Mouse (Mus musculus) megakaryocyte progenitor cell, adult 5-6 weeks (primary cell): ENCODE data around the gene Arhgap9. TPM values are rescaled to one million over a fixed set of nuclear protein-coding genes. Genes with fewer than 3 reads are reported as not detected.

Experiments
- total RNA-seq, 2 experiments: library from RNA; stranded (forward) in 1 of 2; stranded (reverse) in 1 of 2; fragments of 157-497, 149-512 nt in 1 of 2; fragments of 200-1000 nt in 1 of 2; gene quantifications; 2 replicates each; pipeline versions ENCODE4 v1.2.3 to v1.2.4; 2015 to 2017

The Arhgap9 gene
- total RNA-seq, 2 experiments from 2014 or later, result 37.1 to 37.3 TPM

Other genes with a start within 250 kb of the Arhgap9 start
- 5.3 and 9.7 TPM in 2 replicates for gene Agap2, start 246.7 kb upstream of the Arhgap9 start, total RNA-seq (2015)
- 37.4 and 41.4 TPM in 2 replicates for gene Agap2, start 246.7 kb upstream of the Arhgap9 start, total RNA-seq (2017)
- 40.1 and 43.7 TPM in 2 replicates for gene Os9, start 200.8 kb upstream of the Arhgap9 start, total RNA-seq (2015)
- gene Os9, start 200.8 kb upstream of the Arhgap9 start, total RNA-seq (2017), result 192 and 207 TPM in 2 replicates
- 212 and 219 TPM in 2 replicates for gene B4galnt1, start 156.7 kb upstream of the Arhgap9 start, total RNA-seq (2015)
- gene B4galnt1, start 156.7 kb upstream of the Arhgap9 start, total RNA-seq (2017), result 122 and 139 TPM in 2 replicates
- not detected in 2 replicates for gene Slc26a10, start 141.3 kb upstream of the Arhgap9 start, total RNA-seq (2015)
- 0.84 and 0.87 TPM in 2 replicates for gene Slc26a10, start 141.3 kb upstream of the Arhgap9 start, total RNA-seq (2017)
- 1.7 and 3.1 TPM in 2 replicates for gene Arhgef25, start 131.9 kb upstream of the Arhgap9 start, total RNA-seq (2015)
- 3.0 and 5.3 TPM in 2 replicates for gene Arhgef25, start 131.9 kb upstream of the Arhgap9 start, total RNA-seq (2017)
- gene Dtx3, start 126.2 kb upstream of the Arhgap9 start, total RNA-seq (2015), result 23.8 and 28.0 TPM in 2 replicates
- 18.0 and 19.3 TPM in 2 replicates for gene Dtx3, start 126.2 kb upstream of the Arhgap9 start, total RNA-seq (2017)
- gene Pip4k2c, start 110.4 kb upstream of the Arhgap9 start, total RNA-seq (2015), result 9.7 and 11.2 TPM in 2 replicates
- 11.4 and 12.1 TPM in 2 replicates for gene Pip4k2c, start 110.4 kb upstream of the Arhgap9 start, total RNA-seq (2017)
- gene Kif5a, start 58.6 kb upstream of the Arhgap9 start, total RNA-seq (2015), result 0.05 and 0.25 TPM in 2 replicates
- 0.04 and 0.20 TPM in 2 replicates for gene Kif5a, start 58.6 kb upstream of the Arhgap9 start, total RNA-seq (2017)
- gene Dctn2, start 55.6 kb upstream of the Arhgap9 start, total RNA-seq (2015), result 63.6 and 66.8 TPM in 2 replicates
- gene Dctn2, start 55.6 kb upstream of the Arhgap9 start, total RNA-seq (2017), result 87.4 and 101 TPM in 2 replicates
- 41.9 and 44.0 TPM in 2 replicates for gene Mbd6, start 32.9 kb upstream of the Arhgap9 start, total RNA-seq (2015)
- gene Mbd6, start 32.9 kb upstream of the Arhgap9 start, total RNA-seq (2017), result 4.1 and 6.8 TPM in 2 replicates
- 88.3 and 93.1 TPM in 2 replicates for gene Mars, start 10.2 kb upstream of the Arhgap9 start, total RNA-seq (2015)
- gene Mars, start 10.2 kb upstream of the Arhgap9 start, total RNA-seq (2017), result 196 and 210 TPM in 2 replicates
- not detected in 2 replicates for gene Gli1, start 20.0 kb downstream of the Arhgap9 start, total RNA-seq (2015)
- gene Gli1, start 20.0 kb downstream of the Arhgap9 start, total RNA-seq (2017), result not detected in 2 replicates
- 0.02 TPM in 1 of 2 replicates, not detected in the other for gene Inhbe, start 32.4 kb downstream of the Arhgap9 start, total RNA-seq (2015)
- not detected in 2 replicates for gene Inhbe, start 32.4 kb downstream of the Arhgap9 start, total RNA-seq (2017)
- gene Inhbc, start 48.5 kb downstream of the Arhgap9 start, total RNA-seq (2015), result not detected in 2 replicates
- not detected in 2 replicates for gene Inhbc, start 48.5 kb downstream of the Arhgap9 start, total RNA-seq (2017)
- gene R3hdm2, start 58.4 kb downstream of the Arhgap9 start, total RNA-seq (2015), result 61.4 and 90.3 TPM in 2 replicates
- 37.4 TPM in 2 replicates for gene R3hdm2, start 58.4 kb downstream of the Arhgap9 start, total RNA-seq (2017)
- 0.20 and 0.25 TPM in 2 replicates for gene Stac3, start 179.7 kb downstream of the Arhgap9 start, total RNA-seq (2015)
- gene Stac3, start 179.7 kb downstream of the Arhgap9 start, total RNA-seq (2017), result 1.1 TPM in 1 of 2 replicates, not detected in the other
- not detected in 2 replicates for gene Ndufa4l2, start 193.0 kb downstream of the Arhgap9 start, total RNA-seq (2015)
- gene Ndufa4l2, start 193.0 kb downstream of the Arhgap9 start, total RNA-seq (2017), result not detected in 2 replicates
- 91.3 and 92.6 TPM in 2 replicates for gene Shmt2, start 200.5 kb downstream of the Arhgap9 start, total RNA-seq (2015)
- 95.8 and 100 TPM in 2 replicates for gene Shmt2, start 200.5 kb downstream of the Arhgap9 start, total RNA-seq (2017)
- gene Nxph4, start 212.6 kb downstream of the Arhgap9 start, total RNA-seq (2015), result not detected in 2 replicates
- gene Nxph4, start 212.6 kb downstream of the Arhgap9 start, total RNA-seq (2017), result not detected in 2 replicates